Comparison of ENCODE assay signal across 20 mouse cellular contexts in the genomic region with DNA sequence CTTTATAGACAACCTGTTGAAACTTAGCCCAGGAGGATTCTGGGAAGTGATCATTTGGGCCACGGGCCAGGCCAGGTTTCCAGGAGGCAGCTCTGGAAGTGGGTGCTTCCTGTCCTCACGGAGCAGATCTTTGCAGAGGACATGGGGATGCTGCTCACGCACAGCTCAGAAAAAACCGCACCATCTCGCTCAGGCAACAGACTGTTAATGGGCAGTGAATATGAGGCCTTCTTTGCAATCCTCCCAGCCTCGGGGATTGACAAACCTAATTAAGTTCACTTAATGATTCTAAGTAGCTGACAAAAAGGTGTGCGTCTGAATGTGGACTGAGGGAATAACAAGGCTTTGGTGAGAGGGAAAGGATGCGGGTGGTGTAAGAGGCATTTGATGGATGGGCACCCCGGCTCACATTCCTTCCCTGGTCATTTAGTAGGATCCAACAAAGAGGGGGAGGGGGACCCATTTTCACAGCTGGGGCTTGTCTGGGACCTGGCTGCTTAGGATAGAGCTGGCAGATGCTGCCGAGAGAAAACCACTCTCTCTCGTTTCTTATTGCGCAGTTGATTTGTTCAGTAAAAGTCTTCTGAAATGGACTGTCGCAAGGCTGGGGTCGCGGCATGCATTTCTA.
DNase-seq lines count a peak whose midpoint lies in the region; ATAC-seq and TF ChIP-seq lines count a peak whose summit lies in the region.
"Had no signal": no experiment of that assay in that cellular context is flagged by ENCODE, and none has a peak within 500 bp of the region (broad histone marks: within the 10 kb centered on the region; RNA-seq: fewer than 3 reads in every experiment).

No protein-coding gene starts in this region.

- H3K36me3 ChIP-seq in hindbrain, embryonic 11.5 days (ENCODE audit: control insufficient read depth, insufficient read depth, low read length): no peaks in the 10 kb centered on the region
- no peaks in the 10 kb centered on the region for H3K36me3 ChIP-seq in hindbrain, postnatal 0 days (ENCODE audit: insufficient read depth, low read length)
- H3K36me3 ChIP-seq in hindbrain, embryonic 15.5 days: no peaks in the 10 kb centered on the region
- H3K36me3 ChIP-seq: heart, embryonic 13.5 days; liver, embryonic 13.5 days had no signal

- no peak for TF ChIP-seq CTCF in hindbrain, postnatal 0 days (IDR thresholded peaks at IDR 0.05; ENCODE audit: low read depth)

- H3K27me3 ChIP-seq in hindbrain, embryonic 11.5 days (ENCODE audit: control insufficient read depth, insufficient read depth, low read length): no peaks in the 10 kb centered on the region
- H3K27me3 ChIP-seq in hindbrain, postnatal 0 days (ENCODE audit: insufficient read depth, low read length): no peaks in the 10 kb centered on the region
- no peaks in the 10 kb centered on the region for H3K27me3 ChIP-seq in hindbrain, embryonic 15.5 days
- H3K27me3 ChIP-seq: heart, embryonic 13.5 days; liver, embryonic 13.5 days had no signal

- H3K4me1 ChIP-seq in hindbrain, embryonic 11.5 days (replicated peaks; ENCODE audit: control insufficient read depth, insufficient read depth, low read length): no peaks in the 10 kb centered on the region
- no peaks in the 10 kb centered on the region for H3K4me1 ChIP-seq in hindbrain, postnatal 0 days (ENCODE audit: insufficient read depth, low read length)
- peaks cover 11% of the 10 kb centered on the region; the same call in 1 of the 2 replicates for H3K4me1 ChIP-seq in hindbrain, embryonic 15.5 days (replicated peaks)
- H3K4me1 ChIP-seq: heart, embryonic 13.5 days; liver, embryonic 13.5 days had no signal

- no peak overlapping the region for H3K4me2 ChIP-seq in hindbrain, embryonic 11.5 days (replicated peaks; ENCODE audit: low read depth, low read length)
- no peak overlapping the region for H3K4me2 ChIP-seq in hindbrain, postnatal 0 days (ENCODE audit: low read depth, low read length)
- no peak overlapping the region for H3K4me2 ChIP-seq in hindbrain, embryonic 15.5 days
- H3K4me2 ChIP-seq: heart, embryonic 13.5 days; liver, embryonic 13.5 days; lung, embryonic 14.5 days; midbrain, embryonic 11.5 days had no signal

- ATAC-seq in hindbrain, embryonic 11.5 days (ENCODE audit: low FRiP score): peak; percentile 49
- no peak for ATAC-seq in hindbrain, postnatal 0 days
- ATAC-seq in hindbrain, embryonic 15.5 days (ENCODE audit: low FRiP score, low read depth): peak; percentile 48; the same call in 1 of the 2 replicates

- no peak overlapping the region for H3K27ac ChIP-seq in hindbrain, embryonic 11.5 days (ENCODE audit: low read depth, low read length)
- H3K27ac ChIP-seq in hindbrain, postnatal 0 days: no peak overlapping the region
- H3K27ac ChIP-seq in hindbrain, embryonic 15.5 days (replicated peaks): no peak overlapping the region
- H3K27ac ChIP-seq: heart, embryonic 13.5 days; liver, embryonic 13.5 days had no signal

- H3K9ac ChIP-seq in hindbrain, embryonic 11.5 days (ENCODE audit: low read depth, low read length): no peak overlapping the region
- H3K9ac ChIP-seq in hindbrain, postnatal 0 days (replicated peaks; ENCODE audit: low read length): no peak overlapping the region
- no peak overlapping the region for H3K9ac ChIP-seq in hindbrain, embryonic 15.5 days
- H3K9ac ChIP-seq: heart, embryonic 13.5 days; liver, embryonic 13.5 days; lung, embryonic 14.5 days had no signal

- H3K4me3 ChIP-seq in hindbrain, embryonic 11.5 days (ENCODE audit: low read depth, low read length): no peak overlapping the region
- H3K4me3 ChIP-seq in hindbrain, postnatal 0 days (ENCODE audit: low read length): no peak overlapping the region
- no peak overlapping the region for H3K4me3 ChIP-seq in hindbrain, embryonic 15.5 days
- H3K4me3 ChIP-seq: heart, embryonic 13.5 days; liver, embryonic 13.5 days had no signal

- no peaks in the 10 kb centered on the region for H3K9me3 ChIP-seq in hindbrain, embryonic 11.5 days (ENCODE audit: control insufficient read depth, low read length)
- H3K9me3 ChIP-seq in hindbrain, postnatal 0 days (ENCODE audit: low read length): no peaks in the 10 kb centered on the region
- no peaks in the 10 kb centered on the region for H3K9me3 ChIP-seq in hindbrain, embryonic 15.5 days
- H3K9me3 ChIP-seq: heart, embryonic 13.5 days; liver, embryonic 13.5 days had no signal

- 65% methylated on average over 15 of the region's 15 CpGs for WGBS in hindbrain, embryonic 11.5 days
- WGBS in hindbrain, postnatal 0 days: 57% methylated on average over 15 of the region's 15 CpGs
- WGBS in hindbrain, embryonic 15.5 days: 56% methylated on average over 15 of the region's 15 CpGs

- peak; percentile 52 for DNase-seq in hindbrain, embryonic 11.5 days (ENCODE audit: low spot score)
- no peak for DNase-seq in hindbrain, postnatal 0 days (ENCODE audit: low spot score)
- DNase-seq in R1 (ENCODE audit: low read depth, low spot score) (peak; percentile 2), ZHBTc4 (ENCODE audit: low read depth, low spot score) (peak; percentile 4)
- DNase-seq in testis, postnatal 14 days (ENCODE audit: low spot score): no peak
- DNase-seq in embryo, embryonic 10.5 days (ENCODE audit: low spot score): no peak
- DNase-seq: adrenal gland, postnatal 14 days; cerebellum, adult 11-12 months; cerebellum, postnatal 14 days; embryo, embryonic 11 days; gastrocnemius, postnatal 36 days; kidney, adult 8-10 months; kidney, postnatal 14 days; liver, embryonic 13.5 days; lung, embryonic 14.5 days; lung, postnatal 4 days; thymus, postnatal 25 days had no signal

Comparison
In these comparisons a context has a peak if more than half of its experiments do, and no peak if none do; other contexts are left out.
1. DNase-seq: peak in hindbrain, embryonic 11.5 days (single experiment), R1 (single experiment) and ZHBTc4 (single experiment); none in hindbrain, postnatal 0 days (single experiment), testis, postnatal 14 days (single experiment) and embryo, embryonic 10.5 days (single experiment).